Mouse (Mus musculus) heart, adult 2 months (tissue): Measurements from ENCODE around the gene D930048N14Rik.

Experiments
- CTCF ChIP-seq: fragments of 200-600 bp; IDR thresholded peaks from 2 replicates; pipeline ENCODE4 v1.8.1; 2022; ENCODE audit warnings: antibody characterized with exemption, mild to moderate bottlenecking, moderate library complexity
- POLR2A ChIP-seq: fragments of 200-500 bp; IDR thresholded peaks from 2 replicates; pipeline ENCODE4 v1.6.1; 2011; ENCODE audit warnings: mild to moderate bottlenecking, low read depth, low read length, control low read depth; ENCODE audit not compliant: insufficient read depth

GRCm38 (mm10) chr11:51646245-51646644 is 4.5 kb upstream of the D930048N14Rik start:
- TF ChIP-seq CTCF (no peak), POLR2A (no peak)
